Mouse (Mus musculus) urinary bladder, adult 18-20 months (tissue): ENCODE results near the gene Htatsf1.
A peak's percentile ranks its signal among the peaks of the same experiment; 100 is the strongest.

ENCODE experiments used
- DNase-seq, 2 experiments: peaks; one replicate each; pipeline ENCODE4 v3.0.0; 2022; ENCODE audit warnings: low spot score in 2 of 2, mixed read lengths in 2 of 2

Gene Htatsf1

DNA sequence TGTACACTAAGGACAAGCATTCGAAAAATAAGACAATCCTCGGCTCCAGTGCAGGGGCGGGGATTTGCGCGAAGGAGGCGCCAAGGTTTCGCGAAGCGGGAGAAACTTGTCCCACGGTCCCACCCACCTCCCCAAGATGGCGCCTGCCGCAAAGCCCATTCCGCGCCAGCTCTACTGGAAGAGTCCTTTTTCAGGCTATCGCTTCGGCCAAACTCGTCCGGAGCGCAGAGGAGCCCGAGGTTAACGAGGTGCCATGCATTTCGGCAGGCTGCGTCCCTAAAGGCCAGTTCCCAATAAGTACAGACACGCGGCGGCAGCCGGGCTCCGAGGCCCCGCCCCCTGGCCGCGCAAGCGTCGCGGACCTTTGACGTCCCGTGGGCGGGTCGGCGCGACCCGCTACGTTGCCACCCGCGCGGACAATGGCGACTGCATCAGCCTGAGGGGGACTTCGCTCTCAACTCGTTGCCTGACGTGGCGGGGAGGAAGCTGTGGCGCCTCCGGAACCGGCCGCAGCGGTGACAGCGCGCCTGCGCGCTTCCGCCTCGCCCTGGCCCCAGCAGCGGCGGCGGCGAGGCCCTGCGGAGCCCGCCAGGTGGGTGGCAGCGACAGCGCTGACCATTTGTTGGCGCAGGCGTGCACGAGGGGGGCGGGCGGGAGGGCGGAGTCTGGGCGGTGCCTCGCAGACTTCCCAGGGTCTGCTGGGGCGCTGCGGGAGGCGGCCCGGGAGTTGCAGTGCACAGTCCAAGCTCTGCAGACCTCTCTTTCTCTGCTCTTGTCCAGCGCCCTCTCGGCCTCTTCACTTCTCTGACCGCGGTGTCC lies at the start of gene Htatsf1:
Htatsf1 (plus strand) TSS at position 410 of the 819 bp plus-strand sequence.
- DNase-seq, result peak; percentile 65 to 77

DNA sequence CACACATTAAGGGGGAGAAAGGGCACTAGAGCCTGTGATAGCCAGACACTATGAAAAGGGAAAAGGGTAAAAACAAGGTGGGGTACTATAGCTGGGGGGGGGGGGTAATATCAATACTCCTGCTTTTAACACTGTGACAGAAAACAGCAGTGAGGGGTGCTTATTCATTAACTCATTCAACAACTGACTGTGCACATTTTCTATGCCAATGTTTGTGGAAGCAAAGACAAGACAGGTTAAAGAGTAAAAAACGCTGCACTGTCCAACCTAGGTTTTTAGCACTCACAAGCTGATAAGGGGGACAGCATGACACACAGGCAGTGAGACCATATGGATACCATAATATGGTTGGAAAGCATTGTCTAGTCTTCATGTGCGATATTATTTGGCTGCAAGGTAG lies 40.5 kb upstream of the Htatsf1 start:
- DNase-seq, result no peak

- no peak for DNase-seq
Observed at GRCm38 (mm10) chrX:57042774-57043173, 10.6 kb upstream of the Htatsf1 start, which contains the start of gene Brs3. TSS of gene Brs3 (plus strand) at chrX:57043074.

- DNase-seq, result no peak
Observed at GRCm38 (mm10) chrX:57043869-57044268, 9.5 kb upstream of the Htatsf1 start.

DNA sequence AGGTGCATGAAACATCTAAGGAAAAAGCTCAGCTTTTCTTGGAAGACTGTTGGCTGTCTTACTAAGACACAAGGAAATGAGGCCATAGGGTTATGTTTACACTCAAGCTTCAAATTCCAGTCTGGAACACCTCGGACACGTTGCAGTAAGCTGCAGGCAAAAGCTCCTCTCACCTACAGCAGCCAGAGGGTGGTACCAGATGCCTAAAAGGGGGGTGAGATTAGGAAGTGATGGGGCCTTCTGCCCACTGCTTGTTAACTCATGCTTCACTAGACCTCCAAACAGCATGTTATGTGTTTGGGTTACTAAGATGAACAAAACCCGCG lies 572 bp upstream of the Htatsf1 start:
- no peak for DNase-seq

- no peak for DNase-seq
Observed at GRCm38 (mm10) chrX:57053993-57054385, 606 bp downstream of the Htatsf1 start.

GRCm38 (mm10) chrX:57081496-57081895 lies 28.1 kb downstream of the Htatsf1 start:
- no peak for DNase-seq

DNA sequence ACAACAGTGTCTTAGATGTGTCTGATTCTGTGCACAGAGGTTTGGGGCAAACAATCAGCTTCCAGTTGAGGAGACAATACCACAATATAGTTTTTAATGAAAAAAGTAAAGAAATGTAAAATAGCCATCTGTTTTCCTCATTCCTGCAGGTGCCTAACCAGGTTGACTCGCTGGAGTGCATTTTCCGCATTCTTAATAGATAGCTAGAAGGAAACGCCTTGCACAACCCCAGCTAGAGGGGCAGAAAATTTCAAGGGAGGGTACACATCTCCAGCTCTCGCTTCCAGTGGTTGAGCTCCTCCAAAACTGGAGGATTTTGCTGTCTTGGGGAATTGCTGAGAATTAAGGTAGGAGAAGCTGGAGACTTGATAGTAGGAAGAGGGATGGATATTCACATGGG lies 34.4 kb downstream of the Htatsf1 start, which contains the start of gene Vgll1:
Vgll1 (plus strand) TSS at position 301 of the 400 bp plus-strand sequence.
- no peak for DNase-seq

- no peak for DNase-seq
Observed at GRCm38 (mm10) chrX:57103415-57103814, 50.0 kb downstream of the Htatsf1 start.

- no peak for DNase-seq
Observed at GRCm38 (mm10) chrX:57106956-57107355, 53.6 kb downstream of the Htatsf1 start.
